Mouse (Mus musculus) MEL (cell line): ENCODE measurements around the gene Rcbtb2. TPM values are rescaled to one million over a fixed set of nuclear protein-coding genes. Genes with fewer than 3 reads are reported as not detected.
A peak's percentile ranks its signal among the peaks of the same experiment; 100 is the strongest.

Source experiments
- DNase-seq: peaks from one replicate; pipeline ENCODE4 v3.0.0; 2011; ENCODE audit warnings: low read depth, low spot score
- H3K27ac ChIP-seq: 2 replicates; pipeline ENCODE4 v1.5.1; 2012; ENCODE audit warnings: low read depth, mild to moderate bottlenecking, control low read depth, low read length, moderate library complexity; ENCODE audit not compliant: control insufficient read depth
- H3K27me3 ChIP-seq, 2 experiments: fragments of 150-350 bp in 1 of 2; sonication (generic) in 1 of 2; 2 replicates each; pipeline ENCODE4 v1.6.1; 2012; ENCODE audit warnings: low read length in 2 of 2, mild to moderate bottlenecking in 2 of 2, improper control_type of control experiment in 1 of 2, moderate library complexity in 1 of 2; ENCODE audit not compliant: insufficient read depth in 2 of 2, control insufficient read depth in 1 of 2
- H3K36me3 ChIP-seq, 2 experiments: 2 replicates each; pipeline ENCODE4 v1.6.1; 2012 to 2014; ENCODE audit warnings: low read length in 2 of 2, improper control_type of control experiment in 1 of 2, inconsistent platforms in 1 of 2, mild to moderate bottlenecking in 1 of 2; ENCODE audit not compliant: insufficient read depth in 2 of 2, control insufficient read depth in 1 of 2
- H3K4me1 ChIP-seq, 2 experiments: fragments of 150-350 bp in 1 of 2; sonication (generic) in 1 of 2; 2 replicates each; pipeline ENCODE4 v1.6.1; 2012; ENCODE audit warnings: low read length in 2 of 2, improper control_type of control experiment in 1 of 2, mild to moderate bottlenecking in 1 of 2; ENCODE audit not compliant: insufficient read depth in 2 of 2, control insufficient read depth in 1 of 2
- H3K4me3 ChIP-seq, 2 experiments: fragments of 150-350 bp in 1 of 2; sonication (generic) in 1 of 2; 2 replicates each; pipeline ENCODE4 v1.5.1; 2012; ENCODE audit warnings: low read depth in 2 of 2, low read length in 2 of 2, mild to moderate bottlenecking in 2 of 2, moderate library complexity in 2 of 2, control low read depth in 1 of 2, improper control_type of control experiment in 1 of 2; ENCODE audit not compliant: control insufficient read depth in 1 of 2, insufficient read depth in 1 of 2
- H3K79me2 ChIP-seq: 2 replicates; pipeline ENCODE4 v1.6.1; 2012; ENCODE audit warnings: mild to moderate bottlenecking, low read length, moderate library complexity; ENCODE audit not compliant: control insufficient read depth, poor library complexity, insufficient read depth
- H3K9ac ChIP-seq: 2 replicates; pipeline ENCODE4 v1.6.1; 2012; ENCODE audit warnings: low read depth, mild to moderate bottlenecking, control low read depth, low read length, moderate library complexity; ENCODE audit not compliant: control insufficient read depth, poor library complexity, severe bottlenecking
- H3K9me3 ChIP-seq: fragments of 150-350 bp; sonication (generic); replicated peaks from 2 replicates; pipeline ENCODE4 v1.6.1; 2012; ENCODE audit warnings: mild to moderate bottlenecking, low read length, improper control_type of control experiment, moderate library complexity; ENCODE audit not compliant: insufficient read depth
- BHLHE40 ChIP-seq: IDR thresholded peaks from 2 replicates; pipeline ENCODE4 v1.6.1; 2012; ENCODE audit warnings: low read depth, mild to moderate bottlenecking, inconsistent platforms, low read length, improper control_type of control experiment, borderline replicate concordance
- CTCF ChIP-seq, 3 experiments: IDR thresholded peaks in 2 of 3; conservative IDR thresholded peaks in 1 of 3; 2 replicates each; pipeline ENCODE4 v1.5.1; 2011 to 2012; ENCODE audit warnings: low read length in 3 of 3, low read depth in 2 of 3, mild to moderate bottlenecking in 2 of 3, improper control_type of control experiment in 1 of 3, inconsistent platforms in 1 of 3, mixed read lengths in 1 of 3, moderate library complexity in 1 of 3; ENCODE audit not compliant: control insufficient read depth in 1 of 3, insufficient read depth in 1 of 3, poor library complexity in 1 of 3, severe bottlenecking in 1 of 3
- ELF1 ChIP-seq: IDR thresholded peaks from 2 replicates; pipeline ENCODE4 v1.6.1; 2014; ENCODE audit warnings: low read depth, mild to moderate bottlenecking, inconsistent platforms, low read length, improper control_type of control experiment, moderate library complexity
- ETS1 ChIP-seq: IDR thresholded peaks from 2 replicates; pipeline ENCODE4 v1.6.1; 2012; ENCODE audit warnings: low read depth, mild to moderate bottlenecking, inconsistent platforms, low read length, improper control_type of control experiment, moderate library complexity
- GABPA ChIP-seq: IDR thresholded peaks from 2 replicates; pipeline ENCODE4 v1.6.1; 2012; ENCODE audit warnings: low read depth, mild to moderate bottlenecking, inconsistent platforms, low read length, improper control_type of control experiment, moderate library complexity
- HCFC1 ChIP-seq: IDR thresholded peaks from 2 replicates; pipeline ENCODE4 v1.6.1; 2012; ENCODE audit warnings: low read depth, mild to moderate bottlenecking, inconsistent platforms, low read length, improper control_type of control experiment, moderate library complexity
- JUND ChIP-seq: IDR thresholded peaks from 2 replicates; pipeline ENCODE4 v1.6.1; 2011; ENCODE audit warnings: low read depth, mild to moderate bottlenecking, improper control_type of control experiment, low read length
- KAT2A ChIP-seq: conservative IDR thresholded peaks from 2 replicates; pipeline ENCODE4 v1.6.1; 2012; ENCODE audit warnings: low read depth, low read length, improper control_type of control experiment, inconsistent platforms
- NELFE ChIP-seq: IDR thresholded peaks from 2 replicates; pipeline ENCODE4 v1.6.1; 2011; ENCODE audit warnings: low read depth, low read length, improper control_type of control experiment
- POLR2AphosphoS5 ChIP-seq: IDR thresholded peaks from 2 replicates; pipeline ENCODE4 v1.6.1; 2012; ENCODE audit warnings: low read depth, borderline replicate concordance, mild to moderate bottlenecking, inconsistent platforms, low read length, moderate library complexity, mixed read lengths
- RCOR1 ChIP-seq: IDR thresholded peaks from 2 replicates; pipeline ENCODE4 v1.6.1; 2012; ENCODE audit warnings: low read depth, mild to moderate bottlenecking, inconsistent platforms, low read length, improper control_type of control experiment
- TBP ChIP-seq: IDR thresholded peaks from 2 replicates; pipeline ENCODE4 v1.8.0; 2011; ENCODE audit warnings: low read depth, low read length, improper control_type of control experiment
- TCF12 ChIP-seq: IDR thresholded peaks from 2 replicates; pipeline ENCODE4 v1.6.1; 2014; ENCODE audit warnings: low read depth, mild to moderate bottlenecking, inconsistent platforms, low read length, improper control_type of control experiment, moderate library complexity
- UBTF ChIP-seq: IDR thresholded peaks from 2 replicates; pipeline ENCODE4 v1.6.1; 2012; ENCODE audit warnings: low read depth, mild to moderate bottlenecking, inconsistent platforms, low read length, improper control_type of control experiment, moderate library complexity, borderline replicate concordance; ENCODE audit not compliant: insufficient read depth
- polyA plus RNA-seq, 2 experiments: library from polyadenylated mRNA; stranded (reverse) in 1 of 2; unstranded in 1 of 2; fragments of >175 nt in 1 of 2; fragments of >200 nt in 1 of 2; gene quantifications; 2 replicates each; pipeline versions ENCODE4 v1.2.1 to v1.2.4; 2012; ENCODE audit warnings: low replicate concordance in 2 of 2, low read depth in 1 of 2; ENCODE audit not compliant: insufficient read length in 2 of 2, insufficient read depth in 1 of 2, missing spikeins in 1 of 2
- total RNA-seq: library from RNA; depleted of rRNA; stranded (reverse); fragments of 300-350 nt; gene quantifications from 2 replicates; pipeline ENCODE4 v1.2.3, GENCODE M21; 2012

Rcbtb2 gene
- total and polyA plus RNA-seq, 3 experiments = 8.6 to 13.8 TPM; not detected in 1

GRCm38 (mm10) chr14:73180671-73181070 is 57.8 kb downstream of the Rcbtb2 start:
- peaks cover under 1 to 14% of the 10 kb centered on the region in 2 experiments; a peak in 3 of 4 replicates for H3K4me1 ChIP-seq

DNA sequence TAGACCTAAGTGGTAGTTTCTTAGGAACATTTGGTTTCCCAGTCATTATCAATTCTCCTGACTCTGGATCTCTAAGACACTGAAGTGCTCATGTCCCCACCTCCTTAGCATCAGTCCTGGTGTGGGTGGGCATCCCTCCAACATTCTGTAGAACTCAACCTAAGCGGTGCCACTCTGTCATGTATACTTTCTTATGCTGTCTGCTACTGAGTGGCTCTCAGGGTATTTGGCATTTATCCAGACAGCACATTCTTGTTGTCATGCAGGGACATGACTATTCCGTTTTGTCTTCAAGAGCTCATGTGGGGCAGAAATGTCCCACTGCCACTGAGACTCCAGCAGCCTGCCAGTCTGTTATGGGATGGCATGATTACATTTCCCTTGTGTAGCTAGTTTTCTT is 58.3 kb downstream of the Rcbtb2 start:
- Histone ChIP-seq H3K36me3 (peaks cover 0 to 3% of the 10 kb centered on the region in 2 experiments; a peak in 1 of 4 replicates), H3K27ac (no peak overlapping the region), H3K4me1 (peaks cover 0 to 13% of the 10 kb centered on the region in 2 experiments; a peak in 2 of 4 replicates), H3K4me3 (no peak overlapping the region), H3K9me3 (no peaks in the 10 kb centered on the region), H3K9ac (no peak overlapping the region), H3K79me2 (no peaks in the 10 kb centered on the region), H3K27me3 (no peaks in the 10 kb centered on the region)
- DNase-seq = no peak
- TF ChIP-seq KAT2A = no peak
- no peak for TF ChIP-seq JUND

More at GRCm38 (mm10) chr14:73180671-73181070, 57.8 kb downstream of the Rcbtb2 start:
- no peaks in the 10 kb centered on the region for H3K9me3 ChIP-seq
- peak; percentile 72 for DNase-seq
- no peak overlapping the region for H3K9ac ChIP-seq
- H3K36me3 ChIP-seq = peaks cover 0 to 3% of the 10 kb centered on the region in 2 experiments; a peak in 2 of 4 replicates
- H3K27ac ChIP-seq = no peak overlapping the region
- no peak for TF ChIP-seq TCF12
- no peak for TF ChIP-seq POLR2AphosphoS5
- no peak for TF ChIP-seq RCOR1
- no peak for TF ChIP-seq HCFC1
- no peak for TF ChIP-seq CTCF (IDR thresholded peaks at IDR 0.05 in 2 of 3, conservative IDR thresholded peaks at IDR 0.05 in 1 of 3; ENCODE audit: control insufficient read depth in 1 of 3, insufficient read depth in 1 of 3, low read depth in 2 of 3, low read length in 3 of 3, poor library complexity in 1 of 3, severe bottlenecking in 1 of 3)
- TF ChIP-seq GABPA = no peak
- no peak for TF ChIP-seq UBTF
- no peak for TF ChIP-seq TBP
- TF ChIP-seq NELFE = no peak
- no peak for TF ChIP-seq ETS1
- H3K4me3 ChIP-seq = no peak overlapping the region
- H3K27me3 ChIP-seq = no peaks in the 10 kb centered on the region
- H3K79me2 ChIP-seq = no peaks in the 10 kb centered on the region

- Histone ChIP-seq H3K36me3 (no peaks in the 10 kb centered on the region), H3K9me3 (no peaks in the 10 kb centered on the region), H3K27ac (no peak overlapping the region), H3K4me3 (no peak overlapping the region), H3K27me3 (no peaks in the 10 kb centered on the region), H3K79me2 (no peaks in the 10 kb centered on the region), H3K4me1 (no peaks in the 10 kb centered on the region), H3K9ac (no peak overlapping the region)
- DNase-seq = no peak
- TF ChIP-seq ELF1 (no peak), BHLHE40 (no peak)
Measured at GRCm38 (mm10) chr14:73186875-73187274, 64.0 kb downstream of the Rcbtb2 start.
